15 mouse cellular contexts compared by ENCODE assay signal in the genomic region with DNA sequence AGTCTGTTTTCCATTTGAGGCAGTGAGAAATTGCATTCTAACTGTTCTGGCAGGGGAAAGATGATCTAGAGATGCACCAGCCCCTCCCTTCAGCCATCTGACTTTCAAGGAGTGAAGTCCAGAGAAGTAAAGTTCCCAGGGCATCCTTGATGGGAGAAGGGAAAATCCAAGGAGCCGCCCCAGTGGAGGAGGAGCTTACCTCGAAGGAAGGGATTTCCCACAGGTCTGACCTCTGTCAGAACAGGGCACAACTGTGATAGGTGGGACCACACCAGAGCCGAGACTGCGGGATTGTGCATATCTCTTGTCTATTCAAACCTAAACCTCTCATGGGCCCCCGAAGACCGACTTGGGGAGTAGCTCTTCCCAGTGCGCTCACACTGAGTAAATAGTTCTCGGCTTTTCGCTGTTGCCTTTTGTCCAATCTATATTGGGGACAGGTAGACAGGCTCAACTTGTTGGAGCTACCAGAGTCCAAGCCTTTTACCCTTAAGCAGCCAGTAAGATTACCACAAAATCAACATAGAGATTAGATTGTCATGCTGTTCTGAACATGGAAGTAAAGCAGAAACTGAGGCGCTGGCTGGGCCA.
"Had no signal": no experiment of that assay in that cellular context is flagged by ENCODE, and none has a peak within 500 bp of the region (broad histone marks: within the 10 kb centered on the region; RNA-seq: fewer than 3 reads in every experiment).

No protein-coding gene starts in this region.

- H3K4me3 ChIP-seq: limb, embryonic 10.5 days; limb, embryonic 13.5 days; liver, embryonic 12.5 days; liver, embryonic 15.5 days had no signal

- ATAC-seq: liver, embryonic 12.5 days had no signal

- H3K4me1 ChIP-seq: limb, embryonic 10.5 days; limb, embryonic 13.5 days had no signal

- H3K36me3 ChIP-seq: limb, embryonic 10.5 days; limb, embryonic 13.5 days; liver, embryonic 12.5 days; liver, embryonic 15.5 days had no signal

- H3K9me3 ChIP-seq: limb, embryonic 10.5 days; limb, embryonic 13.5 days; liver, embryonic 12.5 days; liver, embryonic 15.5 days had no signal

- H3K9ac ChIP-seq: limb, embryonic 13.5 days; liver, embryonic 12.5 days; liver, embryonic 15.5 days had no signal

- H3K27ac ChIP-seq: kidney, postnatal 0 days; limb, embryonic 10.5 days; limb, embryonic 13.5 days; liver, embryonic 12.5 days; liver, embryonic 15.5 days had no signal

- H3K27me3 ChIP-seq: limb, embryonic 13.5 days; liver, embryonic 12.5 days; liver, embryonic 15.5 days had no signal

- DNase-seq: kidney, adult 11 months; kidney, postnatal 25 days; liver; lung, adult 18-20 months; lung, postnatal 14 days; lung, postnatal 4 days; midbrain, embryonic 14.5 days; thymus, adult 2 months; thymus, postnatal 25 days had no signal

- H3K4me2 ChIP-seq: limb, embryonic 13.5 days; liver, embryonic 12.5 days; liver, embryonic 15.5 days; midbrain, embryonic 11.5 days had no signal
